Mouse (Mus musculus): ENCODE measurements around the gene Hint1.

DNA sequence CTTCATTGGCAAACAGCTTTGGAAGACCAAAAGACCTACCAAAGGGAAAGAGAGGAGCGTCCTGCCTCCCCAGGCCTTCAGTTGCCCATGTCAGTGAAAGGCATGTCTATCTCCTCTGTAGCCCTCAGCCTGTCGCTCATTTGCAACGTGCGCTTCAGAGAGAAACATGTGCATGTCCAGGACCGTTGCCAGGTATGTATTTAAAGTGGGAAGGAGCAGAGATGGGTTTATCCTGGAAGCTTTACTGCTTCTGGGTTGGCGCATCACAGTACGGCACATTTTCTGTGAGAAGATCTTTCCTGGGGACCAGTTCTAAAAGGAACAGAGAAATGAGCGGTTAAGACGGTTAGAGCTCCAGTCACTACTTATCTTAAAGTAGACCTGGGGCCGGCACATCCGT is 25.3 kb upstream of the Hint1 start:
- TF ChIP-seq CTCF (conservative IDR thresholded peaks at IDR 0.05 in 1 of 2, IDR thresholded peaks at IDR 0.05 in 1 of 2; ENCODE audit: low read depth in 2 of 2, low read length in 2 of 2) (no peak), POLR2A (IDR thresholded peaks at IDR 0.05; ENCODE audit: low read depth, low read length) (no peak), MAX (IDR thresholded peaks at IDR 0.05; ENCODE audit: low read length) (no peak), POLR2AphosphoS2 (IDR thresholded peaks at IDR 0.05; ENCODE audit: low read depth, low read length) (no peak)

All from CH12.LX (cell line).